Mouse (Mus musculus): ENCODE results near the gene Olfr710. TPM values are rescaled to one million over a fixed set of nuclear protein-coding genes. Genes with fewer than 3 reads are reported as not detected.
"Not testable (repeated sequence)": the region's sequence is repeated elsewhere in the genome, so short reads cannot be mapped to it uniquely, and the experiment has no call there.

The Olfr710 gene
- polyA plus RNA-seq (2015; fragmentation: Nextera tagmentation; extraction: Ambion mirVana), result not detected in 2 replicates

- no peaks in the 10 kb centered on the region for H3K36me3 ChIP-seq (ENCODE audit: control insufficient read depth, insufficient read depth, low read length)
- H3K27ac ChIP-seq (ENCODE audit: low read length), result no peak within 1 kb of the TSS
- no peaks in the 10 kb centered on the region for H3K27me3 ChIP-seq (ENCODE audit: control insufficient read depth, insufficient read depth, low read depth, low read length)
- H3K4me1 ChIP-seq (ENCODE audit: control insufficient read depth, insufficient read depth, low read length), result no peaks in the 10 kb centered on the region
- no peaks in the 10 kb centered on the region for H3K9me3 ChIP-seq (replicated peaks; ENCODE audit: control insufficient read depth, low read length, poor library complexity, severe bottlenecking)
- WGBS, result 82% methylated on average over 3 of the region's 3 CpGs
- no peak within 1 kb of the TSS for H3K4me3 ChIP-seq (ENCODE audit: low read depth, low read length)
- no peak within 1 kb of the TSS for H3K9ac ChIP-seq (ENCODE audit: low read depth, low read length)
- H3K4me2 ChIP-seq (ENCODE audit: low read length), result no peak within 1 kb of the TSS
- ATAC-seq, result no peak
Measured at GRCm38 (mm10) chr7:106948212-106948611, at the start of gene Olfr710. Gene Olfr710, minus strand, starts transcription at chr7:106948312.

- no peak for ATAC-seq
- H3K4me1 ChIP-seq (ENCODE audit: control insufficient read depth, insufficient read depth, low read length), result no peaks in the 10 kb centered on the region
- H3K9ac ChIP-seq (ENCODE audit: low read depth, low read length), result no peak overlapping the region
- H3K27me3 ChIP-seq (ENCODE audit: control insufficient read depth, insufficient read depth, low read depth, low read length), result no peaks in the 10 kb centered on the region
- no peak overlapping the region for H3K4me3 ChIP-seq (ENCODE audit: low read depth, low read length)
- no peak overlapping the region for H3K4me2 ChIP-seq (ENCODE audit: low read length)
- no peak overlapping the region for H3K27ac ChIP-seq (ENCODE audit: low read length)
- 86% methylated on average over 3 of the region's 3 CpGs for WGBS
- no peaks in the 10 kb centered on the region for H3K36me3 ChIP-seq (ENCODE audit: control insufficient read depth, insufficient read depth, low read length)
- no peaks in the 10 kb centered on the region; the same call in 1 of the 2 replicates for H3K9me3 ChIP-seq (replicated peaks; ENCODE audit: control insufficient read depth, low read length, poor library complexity, severe bottlenecking)
Measured at GRCm38 (mm10) chr7:106985236-106985635, 37.1 kb upstream of the Olfr710 start.

GRCm38 (mm10) chr7:106975353-106975752, 27.2 kb upstream of the Olfr710 start, which contains the start of gene Olfr711:
Gene Olfr711, minus strand, starts transcription at chr7:106975453.
- Histone ChIP-seq H3K27me3 (ENCODE audit: control insufficient read depth, insufficient read depth, low read depth, low read length) (no peaks in the 10 kb centered on the region), H3K4me1 (ENCODE audit: control insufficient read depth, insufficient read depth, low read length) (no peaks in the 10 kb centered on the region), H3K27ac (ENCODE audit: low read length) (no peak within 1 kb of the TSS), H3K4me3 (ENCODE audit: low read depth, low read length) (no peak within 1 kb of the TSS), H3K9ac (ENCODE audit: low read depth, low read length) (no peak within 1 kb of the TSS), H3K36me3 (ENCODE audit: control insufficient read depth, insufficient read depth, low read length) (no peaks in the 10 kb centered on the region), H3K9me3 (replicated peaks; ENCODE audit: control insufficient read depth, low read length, poor library complexity, severe bottlenecking) (no peaks in the 10 kb centered on the region), H3K4me2 (ENCODE audit: low read length) (no peak within 1 kb of the TSS)
- 57% methylated on average over 1 of the region's 1 CpGs for WGBS
- no peak for ATAC-seq

DNA sequence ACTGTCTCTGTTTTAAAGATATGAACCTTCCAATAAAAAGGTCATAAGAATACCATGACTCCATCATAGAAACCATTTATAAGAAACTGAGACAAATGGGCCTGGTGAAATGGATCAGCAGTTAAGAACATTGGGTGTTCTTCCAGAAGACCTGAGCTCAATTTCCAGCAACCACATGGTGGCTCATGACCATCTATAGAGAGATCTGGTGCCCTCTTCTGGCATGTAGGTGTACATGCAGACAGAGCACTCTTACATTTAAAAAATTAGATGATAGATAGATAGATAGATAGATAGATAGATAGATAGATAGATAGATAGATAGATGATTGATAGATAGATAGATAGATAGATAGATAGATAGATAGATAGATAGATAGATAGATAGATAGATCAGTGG, 19.4 kb upstream of the Olfr710 start:
- not testable (repeated sequence) for ATAC-seq; H3K9me3 ChIP-seq (replicated peaks; ENCODE audit: control insufficient read depth, low read length, poor library complexity, severe bottlenecking); H3K4me2 ChIP-seq (ENCODE audit: low read length)

GRCm38 (mm10) chr7:106963837-106964236, 15.7 kb upstream of the Olfr710 start, which contains the start of gene Olfr6:
Gene Olfr6, minus strand, starts transcription at chr7:106963937.
- no peak within 1 kb of the TSS for H3K4me2 ChIP-seq (ENCODE audit: low read length)
- H3K27ac ChIP-seq (ENCODE audit: low read length), result no peak within 1 kb of the TSS
- ATAC-seq, result no peak
- H3K36me3 ChIP-seq (ENCODE audit: control insufficient read depth, insufficient read depth, low read length), result no peaks in the 10 kb centered on the region
- H3K9ac ChIP-seq (ENCODE audit: low read depth, low read length), result no peak within 1 kb of the TSS
- H3K27me3 ChIP-seq (ENCODE audit: control insufficient read depth, insufficient read depth, low read depth, low read length), result no peaks in the 10 kb centered on the region
- H3K9me3 ChIP-seq (replicated peaks; ENCODE audit: control insufficient read depth, low read length, poor library complexity, severe bottlenecking), result 0 out of 2 replicates have a peak, but pooled peaks cover 2% of the 10 kb centered on the region
- H3K4me1 ChIP-seq (ENCODE audit: control insufficient read depth, insufficient read depth, low read length), result no peaks in the 10 kb centered on the region
- H3K4me3 ChIP-seq (ENCODE audit: low read depth, low read length), result no peak within 1 kb of the TSS
- 98% methylated on average over 1 of the region's 1 CpGs for WGBS

More for the DNA sequence above, 19.4 kb upstream of the Olfr710 start:
- not testable (repeated sequence) for H3K4me3 ChIP-seq (ENCODE audit: low read depth, low read length); H3K27me3 ChIP-seq (ENCODE audit: control insufficient read depth, insufficient read depth, low read depth, low read length); H3K9ac ChIP-seq (ENCODE audit: low read depth, low read length); H3K27ac ChIP-seq (ENCODE audit: low read length); H3K36me3 ChIP-seq (ENCODE audit: control insufficient read depth, insufficient read depth, low read length); H3K4me1 ChIP-seq (ENCODE audit: control insufficient read depth, insufficient read depth, low read length)

DNA sequence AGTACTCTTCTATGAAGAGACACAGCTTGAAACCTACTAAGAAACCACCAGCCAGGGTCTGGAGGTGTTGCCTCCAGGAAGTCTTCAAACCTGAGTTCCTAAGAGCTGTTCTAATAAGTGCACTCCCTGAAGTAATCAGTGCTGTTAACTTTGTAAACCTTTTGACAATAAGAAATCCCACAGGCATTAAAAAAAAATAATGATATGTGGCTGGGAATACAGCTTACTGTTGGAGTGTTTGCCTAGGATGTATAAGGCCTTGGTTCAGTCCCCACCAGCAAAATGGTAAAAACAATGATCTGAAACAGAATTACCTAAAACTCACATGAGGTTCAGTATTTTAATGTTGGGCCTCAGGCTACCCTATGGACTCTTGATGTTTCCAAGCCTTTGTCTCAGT, 16.0 kb downstream of the Olfr710 start, which contains the start of gene Olfr709-ps1:
Gene Olfr709-ps1 (minus strand): TSS at position 101 of the 400 bp plus-strand sequence.
- Histone ChIP-seq H3K9me3 (replicated peaks; ENCODE audit: control insufficient read depth, low read length, poor library complexity, severe bottlenecking) (no peaks in the 10 kb centered on the region), H3K4me1 (ENCODE audit: control insufficient read depth, insufficient read depth, low read length) (no peaks in the 10 kb centered on the region), H3K4me3 (ENCODE audit: low read depth, low read length) (no peak within 1 kb of the TSS), H3K27ac (ENCODE audit: low read length) (no peak within 1 kb of the TSS), H3K27me3 (ENCODE audit: control insufficient read depth, insufficient read depth, low read depth, low read length) (no peaks in the 10 kb centered on the region), H3K9ac (ENCODE audit: low read depth, low read length) (no peak within 1 kb of the TSS), H3K36me3 (ENCODE audit: control insufficient read depth, insufficient read depth, low read length) (no peaks in the 10 kb centered on the region), H3K4me2 (ENCODE audit: low read length) (no peak within 1 kb of the TSS)
- no peak for ATAC-seq

- H3K27me3 ChIP-seq (ENCODE audit: control insufficient read depth, insufficient read depth, low read depth, low read length); H3K4me1 ChIP-seq (ENCODE audit: control insufficient read depth, insufficient read depth, low read length); H3K4me2 ChIP-seq (ENCODE audit: low read length); H3K36me3 ChIP-seq (ENCODE audit: control insufficient read depth, insufficient read depth, low read length); H3K9ac ChIP-seq (ENCODE audit: low read depth, low read length); H3K27ac ChIP-seq (ENCODE audit: low read length); ATAC-seq; H3K4me3 ChIP-seq (ENCODE audit: low read depth, low read length); H3K9me3 ChIP-seq (replicated peaks; ENCODE audit: control insufficient read depth, low read length, poor library complexity, severe bottlenecking): not testable (repeated sequence)
- 86% methylated on average over 2 of the region's 7 CpGs for WGBS
Measured at GRCm38 (mm10) chr7:106920961-106921360, 27.2 kb downstream of the Olfr710 start.

DNA sequence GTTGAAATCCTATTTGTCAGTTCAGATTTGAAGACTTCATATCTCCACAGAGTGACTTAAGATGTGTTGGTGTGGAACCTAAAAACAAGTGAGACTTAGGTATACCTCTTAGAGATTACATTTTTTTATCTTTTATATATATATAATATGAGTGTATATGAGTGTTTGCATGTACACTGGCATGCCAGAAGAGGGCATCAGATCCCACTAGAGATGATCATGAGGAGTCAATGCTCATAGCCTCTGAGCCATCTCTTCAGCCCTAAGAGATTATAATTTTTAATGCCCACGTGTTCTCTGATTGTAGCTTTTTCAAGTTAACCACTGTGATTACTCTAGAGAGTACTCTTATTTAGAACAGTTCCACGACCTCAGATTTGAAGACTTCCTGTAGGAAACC, 40.4 kb downstream of the Olfr710 start, which contains the start of gene Olfr1532-ps1:
Gene Olfr1532-ps1 (plus strand): TSS at position 326 of the 400 bp plus-strand sequence.
- H3K9me3 ChIP-seq (replicated peaks; ENCODE audit: control insufficient read depth, low read length, poor library complexity, severe bottlenecking), result no peaks in the 10 kb centered on the region
- WGBS, result 56% methylated on average over 2 of the region's 2 CpGs
- no peaks in the 10 kb centered on the region for H3K36me3 ChIP-seq (ENCODE audit: control insufficient read depth, insufficient read depth, low read length)
- no peaks in the 10 kb centered on the region for H3K4me1 ChIP-seq (ENCODE audit: control insufficient read depth, insufficient read depth, low read length)
- no peak within 1 kb of the TSS for H3K9ac ChIP-seq (ENCODE audit: low read depth, low read length)
- no peak within 1 kb of the TSS for H3K27ac ChIP-seq (ENCODE audit: low read length)
- H3K4me3 ChIP-seq (ENCODE audit: low read depth, low read length), result no peak within 1 kb of the TSS
- no peak within 1 kb of the TSS for H3K4me2 ChIP-seq (ENCODE audit: low read length)
- no peaks in the 10 kb centered on the region for H3K27me3 ChIP-seq (ENCODE audit: control insufficient read depth, insufficient read depth, low read depth, low read length)
- ATAC-seq, result no peak

DNA sequence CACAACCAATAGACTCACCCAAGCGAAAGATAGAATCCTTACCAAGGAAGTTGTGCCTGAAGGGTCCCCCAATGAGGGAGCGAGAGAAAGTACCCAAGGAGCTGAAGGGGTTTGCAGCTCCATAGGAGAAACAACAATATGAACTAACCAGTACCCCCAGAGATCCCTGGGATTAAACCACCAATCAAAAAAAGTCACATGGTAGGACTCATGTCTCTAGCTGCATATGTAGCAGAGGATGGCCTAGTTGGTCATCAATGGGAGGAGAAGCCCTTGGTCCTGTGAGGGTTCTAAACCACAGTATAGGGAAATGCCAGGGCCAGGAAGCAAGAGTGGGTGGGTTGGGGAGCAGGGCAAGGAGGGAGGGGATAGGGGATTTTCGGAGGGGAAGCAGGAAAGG, 47.0 kb downstream of the Olfr710 start, which contains the start of gene Olfr707:
Gene Olfr707 (minus strand): TSS at position 101 of the 400 bp plus-strand sequence.
- H3K27ac ChIP-seq (ENCODE audit: low read length); H3K9me3 ChIP-seq (replicated peaks; ENCODE audit: control insufficient read depth, low read length, poor library complexity, severe bottlenecking); H3K36me3 ChIP-seq (ENCODE audit: control insufficient read depth, insufficient read depth, low read length); H3K9ac ChIP-seq (ENCODE audit: low read depth, low read length); H3K4me1 ChIP-seq (ENCODE audit: control insufficient read depth, insufficient read depth, low read length); ATAC-seq; H3K4me2 ChIP-seq (ENCODE audit: low read length); H3K4me3 ChIP-seq (ENCODE audit: low read depth, low read length); H3K27me3 ChIP-seq (ENCODE audit: control insufficient read depth, insufficient read depth, low read depth, low read length): not testable (repeated sequence)
- 94% methylated on average over 3 of the region's 3 CpGs for WGBS

Measured in midbrain, embryonic 16.5 days (tissue).